Mouse (Mus musculus) neural tube, embryonic 11.5 days (tissue): ENCODE measurements at regions not wholly inside any gene's neighbourhood (a gene's known extent, or its start where the extent isn't known, plus 50 kb on each side); places are given as distances from the start of the nearest gene placed in this dataset.

ENCODE experiments used
- ATAC-seq: fragments of 200-750 bp; cut with Nextera tagmentation; 2 replicates; pipeline ENCODE4 v1.8.0; 2017; ENCODE audit warnings: moderate number of reproducible peaks, mild to moderate bottlenecking, moderate TSS enrichment, moderate library complexity; ENCODE audit not compliant: insufficient read depth, low FRiP score, low TSS enrichment
- DNase-seq: peaks from one replicate; pipeline ENCODE4 v3.0.0-alpha.2; 2015; ENCODE audit warnings: low spot score
- H3K27ac ChIP-seq: fragments of 300-500 bp; sonication (generic); 2 replicates; pipeline ENCODE4 v1.5.1; 2014; ENCODE audit warnings: low read depth, mild to moderate bottlenecking, low read length
- H3K27me3 ChIP-seq: fragments of 300-500 bp; sonication (generic); 2 replicates; pipeline ENCODE4 v1.6.1; 2014; ENCODE audit warnings: mild to moderate bottlenecking, low read length, mixed read lengths; ENCODE audit not compliant: control insufficient read depth, insufficient read depth
- H3K36me3 ChIP-seq: fragments of 300-500 bp; sonication (generic); 2 replicates; pipeline ENCODE4 v1.6.1; 2014; ENCODE audit warnings: mild to moderate bottlenecking, low read length, moderate library complexity, mixed read lengths; ENCODE audit not compliant: control insufficient read depth, insufficient read depth
- H3K4me1 ChIP-seq: fragments of 300-500 bp; sonication (generic); 2 replicates; pipeline ENCODE4 v1.6.1; 2014; ENCODE audit warnings: low read length, mixed read lengths; ENCODE audit not compliant: control insufficient read depth, insufficient read depth
- H3K4me2 ChIP-seq: fragments of 300-500 bp; sonication (generic); 2 replicates; pipeline ENCODE4 v1.6.1; 2014; ENCODE audit warnings: low read depth, mild to moderate bottlenecking, moderate library complexity
- H3K4me3 ChIP-seq: fragments of 300-500 bp; sonication (generic); 2 replicates; pipeline ENCODE4 v1.5.1; 2014; ENCODE audit warnings: low read depth, low read length
- H3K9ac ChIP-seq: fragments of 300-500 bp; sonication (generic); 2 replicates; pipeline ENCODE4 v1.6.1; 2014; ENCODE audit warnings: mild to moderate bottlenecking, low read length
- H3K9me3 ChIP-seq: fragments of 300-500 bp; sonication (generic); 2 replicates; pipeline ENCODE4 v1.6.1; 2016; ENCODE audit warnings: low read length; ENCODE audit not compliant: control insufficient read depth
- WGBS: fragments of 180-500 bp; shearing (Covaris S2); extraction: QIAGEN DNeasy Blood & Tissue Kit; methylation state at CpG from one replicate; pipeline ENCODE4 v1.1.7; 2014; 5-methylcytosine and 5-hydroxymethylcytosine counted together

DNA sequence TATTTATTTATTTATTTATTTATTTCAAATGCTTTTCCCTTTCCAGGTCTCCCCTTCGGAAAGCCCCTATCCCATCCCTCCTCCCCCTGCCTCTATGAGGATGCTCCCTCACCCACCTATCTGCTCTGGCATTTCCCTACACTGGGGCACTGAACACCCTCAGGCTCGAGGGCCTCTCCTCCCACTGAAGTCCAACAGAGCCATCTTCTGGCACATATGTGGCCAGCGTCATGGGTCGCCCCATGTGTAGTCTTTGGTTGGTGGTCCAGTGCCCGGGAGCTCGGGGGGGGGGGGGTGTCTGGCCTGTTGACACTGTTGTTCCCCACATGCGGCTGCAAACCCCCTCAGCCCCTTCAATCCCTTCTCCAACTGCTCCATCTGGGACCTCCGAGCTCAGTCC lies 99.6 kb upstream of the Tspan8 start:
- Histone ChIP-seq H3K9ac (no peak overlapping the region), H3K36me3 (no peaks in the 10 kb centered on the region), H3K27ac (no peak overlapping the region), H3K9me3 (no peaks in the 10 kb centered on the region), H3K4me1 (no peaks in the 10 kb centered on the region), H3K4me2 (no peak overlapping the region), H3K27me3 (no peaks in the 10 kb centered on the region), H3K4me3 (no peak overlapping the region)
- 93% methylated on average over 8 of the region's 8 CpGs for WGBS
- ATAC-seq (no peak), DNase-seq (no peak)

DNA sequence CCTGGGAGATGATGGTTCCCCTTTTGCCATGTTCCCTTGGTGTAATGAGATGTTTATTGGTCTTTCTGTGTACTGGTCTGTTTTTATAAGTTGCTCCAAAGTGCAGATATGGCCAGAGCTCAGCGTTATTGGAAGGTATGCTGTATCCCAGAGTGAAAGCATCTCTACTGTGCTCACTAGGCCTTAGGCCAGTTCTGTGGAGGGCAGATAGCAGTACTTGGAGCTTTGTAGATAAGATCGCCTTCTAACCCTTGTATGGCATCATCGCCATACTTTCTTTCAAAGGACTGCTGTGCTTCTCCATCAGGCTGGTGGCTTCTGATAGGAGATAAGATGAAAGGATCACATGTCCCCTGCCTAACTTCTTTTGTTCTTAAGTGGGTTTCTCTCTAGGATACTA lies 94.0 kb upstream of the Tspan8 start:
- ATAC-seq (no peak), DNase-seq (no peak)
- Histone ChIP-seq H3K9ac (no peak overlapping the region), H3K9me3 (no peaks in the 10 kb centered on the region), H3K36me3 (no peaks in the 10 kb centered on the region), H3K4me2 (no peak overlapping the region), H3K4me1 (no peaks in the 10 kb centered on the region), H3K27ac (no peak overlapping the region), H3K4me3 (no peak overlapping the region), H3K27me3 (no peaks in the 10 kb centered on the region)
- 95% methylated on average over 3 of the region's 3 CpGs for WGBS

DNA sequence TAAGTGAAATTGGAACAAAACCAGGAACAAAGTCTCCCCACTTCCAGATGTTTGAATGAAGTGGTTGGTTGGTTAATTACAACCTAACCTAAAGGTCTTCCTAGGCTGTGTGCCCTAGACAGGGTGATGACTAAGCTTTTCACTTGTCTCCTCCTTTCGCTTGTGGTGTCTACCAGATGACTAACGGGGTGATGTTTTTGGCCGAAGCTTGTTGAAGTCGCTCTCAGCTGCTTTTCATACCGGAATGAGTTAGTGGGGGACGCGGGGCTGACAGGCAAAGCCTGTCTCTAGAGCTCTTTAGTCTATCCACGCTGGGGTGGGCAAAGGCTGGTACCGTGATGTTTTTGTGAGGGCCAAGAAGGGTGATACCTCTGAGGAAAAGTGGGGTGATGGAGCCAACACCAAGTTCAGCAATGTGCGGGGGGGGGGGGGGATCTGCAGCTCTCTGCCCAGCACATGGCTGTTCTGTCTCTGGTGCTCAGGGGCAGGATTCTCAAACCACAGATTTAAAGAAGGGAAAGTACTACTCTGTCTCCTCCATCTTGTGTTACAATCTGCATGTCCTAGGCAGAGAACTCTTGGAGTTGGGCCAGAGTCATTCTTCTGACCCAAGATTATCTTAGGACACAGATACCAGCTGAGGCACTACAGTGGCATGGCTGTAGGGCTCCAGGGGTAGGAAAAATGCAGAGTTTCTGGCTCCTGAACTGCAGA lies 73.8 kb upstream of the Tspan8 start:
- Histone ChIP-seq H3K4me2 (no peak overlapping the region), H3K27ac (no peak overlapping the region), H3K4me1 (no peaks in the 10 kb centered on the region), H3K36me3 (no peaks in the 10 kb centered on the region), H3K27me3 (no peaks in the 10 kb centered on the region), H3K4me3 (no peak overlapping the region), H3K9ac (no peak overlapping the region), H3K9me3 (no peaks in the 10 kb centered on the region)
- DNase-seq (no peak), ATAC-seq (no peak)
- 93% methylated on average over 10 of the region's 10 CpGs for WGBS

DNA sequence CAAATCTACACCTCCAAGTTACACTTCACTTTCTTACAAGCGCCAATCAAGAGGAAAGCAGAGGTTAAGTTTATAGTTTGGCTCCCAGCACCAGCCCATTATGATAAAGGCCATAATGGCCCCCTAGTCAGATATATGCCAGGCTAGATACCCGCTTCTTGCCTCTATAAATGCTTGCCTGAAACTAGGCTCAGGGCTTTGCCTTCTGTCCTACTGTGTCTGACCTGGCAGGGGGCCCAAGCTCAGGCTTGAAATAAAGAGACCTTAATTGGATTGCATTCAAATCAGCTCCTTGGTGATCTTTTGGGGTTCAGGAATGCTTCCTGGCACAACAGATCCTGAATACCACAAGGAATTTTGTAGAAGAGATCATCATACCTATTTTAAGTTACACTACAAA lies 66.8 kb upstream of the Tspan8 start:
- Histone ChIP-seq H3K4me2 (no peak overlapping the region), H3K9me3 (no peaks in the 10 kb centered on the region), H3K4me1 (no peaks in the 10 kb centered on the region), H3K9ac (no peak overlapping the region), H3K36me3 (no peaks in the 10 kb centered on the region), H3K27ac (no peak overlapping the region), H3K27me3 (no peaks in the 10 kb centered on the region), H3K4me3 (no peak overlapping the region)
- ATAC-seq (no peak), DNase-seq (no peak)
- 69% methylated on average over 2 of the region's 2 CpGs for WGBS

DNA sequence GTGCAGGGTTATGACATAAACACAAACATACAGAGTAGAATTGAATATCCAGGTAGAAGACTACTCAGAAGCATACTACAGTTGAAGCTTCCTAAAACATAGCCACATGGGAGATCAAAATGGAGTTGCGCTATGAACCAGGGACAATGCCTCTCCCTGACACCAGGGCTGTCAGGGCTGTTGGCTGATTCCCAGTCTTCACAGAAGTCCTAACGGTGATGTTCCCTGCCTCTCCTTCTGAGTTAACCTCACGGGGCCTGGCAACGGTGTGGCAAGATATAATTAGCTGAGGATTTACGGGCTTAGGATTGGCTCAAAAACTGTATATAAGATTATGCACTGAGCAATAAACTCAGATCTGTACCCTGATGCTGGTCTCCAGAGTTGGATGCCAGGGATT lies 66.4 kb upstream of the Tspan8 start:
- Histone ChIP-seq H3K27me3 (no peaks in the 10 kb centered on the region), H3K4me2 (no peak overlapping the region), H3K36me3 (no peaks in the 10 kb centered on the region), H3K27ac (no peak overlapping the region), H3K4me3 (no peak overlapping the region), H3K9ac (no peak overlapping the region), H3K4me1 (no peaks in the 10 kb centered on the region), H3K9me3 (no peaks in the 10 kb centered on the region)
- ATAC-seq (no peak), DNase-seq (no peak)
- WGBS, result 91% methylated on average over 5 of the region's 5 CpGs

DNA sequence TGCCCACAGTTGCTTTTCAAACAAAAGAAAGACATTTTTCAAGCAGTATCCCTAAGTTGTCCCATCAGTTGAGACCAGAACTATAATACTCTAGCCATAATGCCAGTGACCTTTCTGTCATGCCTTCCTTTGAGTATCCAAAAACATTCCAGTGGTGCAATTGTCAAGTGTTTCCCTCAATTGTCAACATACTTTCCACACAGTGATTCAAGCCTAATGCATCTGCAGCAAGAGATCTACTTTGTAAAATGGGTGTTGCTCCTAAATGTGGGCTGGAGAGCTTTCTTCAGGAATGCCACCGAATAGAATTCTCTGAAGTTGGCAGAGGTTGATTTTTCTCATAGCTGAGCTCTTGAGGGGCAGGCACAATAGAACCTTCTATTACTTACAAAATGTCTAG lies 58.0 kb upstream of the Tspan8 start:
- H3K4me2 ChIP-seq, result no peak overlapping the region
- no peak overlapping the region for H3K27ac ChIP-seq
- no peaks in the 10 kb centered on the region for H3K27me3 ChIP-seq
- no peaks in the 10 kb centered on the region for H3K9me3 ChIP-seq
- no peaks in the 10 kb centered on the region for H3K36me3 ChIP-seq
- no peak for DNase-seq
- WGBS, result 89% methylated on average over 1 of the region's 1 CpGs
- ATAC-seq, result no peak
- no peaks in the 10 kb centered on the region for H3K4me1 ChIP-seq
- H3K4me3 ChIP-seq, result no peak overlapping the region
- H3K9ac ChIP-seq, result no peak overlapping the region
